Mouse (Mus musculus) embryonic facial prominence, embryonic 13.5 days (tissue): ENCODE measurements at regions not wholly inside any gene's neighbourhood (a gene's known extent, or its start where the extent isn't known, plus 50 kb on each side); places are given as distances from the start of the nearest gene placed in this dataset.
A peak's percentile ranks its signal among the peaks of the same experiment; 100 is the strongest.

Experiments
- ATAC-seq: fragments of 200-750 bp; cut with Nextera tagmentation; 2 replicates; pipeline ENCODE4 v1.8.0; 2017; ENCODE audit warnings: low read depth; ENCODE audit not compliant: insufficient number of reproducible peaks, insufficient read depth, low FRiP score, low TSS enrichment
- H3K27ac ChIP-seq: fragments of 300-500 bp; sonication (generic); 2 replicates; pipeline ENCODE4 v1.5.1; 2015; ENCODE audit warnings: moderate library complexity, mild to moderate bottlenecking, inconsistent platforms
- H3K27me3 ChIP-seq: fragments of 300-500 bp; sonication (generic); 2 replicates; pipeline ENCODE4 v1.6.1; 2015; ENCODE audit warnings: mild to moderate bottlenecking, inconsistent platforms
- H3K36me3 ChIP-seq: fragments of 300-500 bp; sonication (generic); 2 replicates; pipeline ENCODE4 v1.6.1; 2015; ENCODE audit warnings: mild to moderate bottlenecking, inconsistent platforms
- H3K4me1 ChIP-seq: fragments of 300-500 bp; sonication (generic); 2 replicates; pipeline ENCODE4 v1.6.1; 2015; ENCODE audit warnings: inconsistent platforms
- H3K4me2 ChIP-seq: fragments of 300-500 bp; sonication (generic); 2 replicates; pipeline ENCODE4 v1.6.1; 2015; ENCODE audit warnings: moderate library complexity, mild to moderate bottlenecking, inconsistent platforms
- H3K4me3 ChIP-seq: fragments of 300-500 bp; sonication (generic); 2 replicates; pipeline ENCODE4 v1.5.1; 2015; ENCODE audit warnings: mild to moderate bottlenecking, inconsistent platforms
- H3K9ac ChIP-seq: fragments of 300-500 bp; sonication (generic); 2 replicates; pipeline ENCODE4 v1.6.1; 2015; ENCODE audit warnings: mild to moderate bottlenecking, inconsistent platforms
- H3K9me3 ChIP-seq: fragments of 300-500 bp; sonication (generic); 2 replicates; pipeline ENCODE4 v1.6.1; 2016; ENCODE audit warnings: inconsistent platforms
- WGBS: fragments of 180-500 bp; shearing (Covaris S2); methylation state at CpG from one replicate; pipeline ENCODE4 v1.1.7; 2015; ENCODE audit warnings: mixed read lengths; 5-methylcytosine and 5-hydroxymethylcytosine counted together

- Histone ChIP-seq H3K27me3 (no peaks in the 10 kb centered on the region), H3K27ac (no peak overlapping the region), H3K9ac (no peak overlapping the region), H3K4me3 (no peak overlapping the region), H3K4me2 (no peak overlapping the region), H3K36me3 (no peaks in the 10 kb centered on the region), H3K9me3 (no peaks in the 10 kb centered on the region), H3K4me1 (peaks cover 49% of the 10 kb centered on the region)
- no peak for ATAC-seq
- WGBS = 78% methylated on average over 9 of the region's 9 CpGs
Measured at GRCm38 (mm10) chr11:112982802-112983591, 201.0 kb downstream of the Sox9 start.

GRCm38 (mm10) chr11:112986029-112986573 is 204.1 kb downstream of the Sox9 start:
- 75% methylated on average over 9 of the region's 9 CpGs for WGBS
- no peak overlapping the region for H3K4me3 ChIP-seq

GRCm38 (mm10) chr11:112987782-112988181 is 205.8 kb downstream of the Sox9 start:
- H3K36me3 ChIP-seq = no peaks in the 10 kb centered on the region
- H3K4me3 ChIP-seq = no peak overlapping the region
- H3K9ac ChIP-seq = no peak overlapping the region
- no peaks in the 10 kb centered on the region for H3K9me3 ChIP-seq
- H3K27me3 ChIP-seq = no peaks in the 10 kb centered on the region
- no peak for ATAC-seq
- H3K27ac ChIP-seq = peak overlapping the region; percentile 19; the same call in 1 of the 2 replicates
- 60% methylated on average over 7 of the region's 7 CpGs for WGBS
- H3K4me2 ChIP-seq = no peak overlapping the region
- peaks cover 73% of the 10 kb centered on the region for H3K4me1 ChIP-seq

More at GRCm38 (mm10) chr11:112986029-112986573, 204.1 kb downstream of the Sox9 start:
- Histone ChIP-seq H3K27ac (no peak overlapping the region; the same call in 1 of the 2 replicates), H3K9ac (peak overlapping the region; percentile 21; the same call in 1 of the 2 replicates), H3K4me2 (no peak overlapping the region), H3K9me3 (no peaks in the 10 kb centered on the region), H3K4me1 (peaks cover 64% of the 10 kb centered on the region), H3K27me3 (no peaks in the 10 kb centered on the region), H3K36me3 (no peaks in the 10 kb centered on the region)
- no peak for ATAC-seq

GRCm38 (mm10) chr11:112988900-112989299 is 206.9 kb downstream of the Sox9 start:
- Histone ChIP-seq H3K27ac (no peak overlapping the region), H3K4me1 (peaks cover 70% of the 10 kb centered on the region), H3K9me3 (no peaks in the 10 kb centered on the region), H3K36me3 (no peaks in the 10 kb centered on the region), H3K27me3 (no peaks in the 10 kb centered on the region), H3K4me3 (no peak overlapping the region), H3K9ac (no peak overlapping the region), H3K4me2 (no peak overlapping the region)
- ATAC-seq = no peak
- 42% methylated on average over 1 of the region's 1 CpGs for WGBS

GRCm38 (mm10) chr11:112989981-112990512 is 208.0 kb downstream of the Sox9 start:
- no peaks in the 10 kb centered on the region for H3K36me3 ChIP-seq
- H3K27me3 ChIP-seq = no peaks in the 10 kb centered on the region
- 22% methylated on average over 13 of the region's 13 CpGs for WGBS
- no peak overlapping the region for H3K4me3 ChIP-seq
- no peak overlapping the region for H3K27ac ChIP-seq
- H3K4me1 ChIP-seq = peaks cover 70% of the 10 kb centered on the region
- ATAC-seq = no peak
- no peak overlapping the region for H3K9ac ChIP-seq
- H3K9me3 ChIP-seq = no peaks in the 10 kb centered on the region
- 0 out of 2 replicates have a peak overlapping the region, but pooled peaks have one; percentile 12 for H3K4me2 ChIP-seq

GRCm38 (mm10) chr11:112990751-112991150 is 208.7 kb downstream of the Sox9 start:
- Histone ChIP-seq H3K27ac (0 out of 2 replicates have a peak overlapping the region, but pooled peaks have one; percentile 53), H3K36me3 (no peaks in the 10 kb centered on the region), H3K27me3 (no peaks in the 10 kb centered on the region), H3K4me3 (no peak overlapping the region), H3K9me3 (no peaks in the 10 kb centered on the region), H3K9ac (no peak overlapping the region), H3K4me2 (peak overlapping the region; percentile 12; the same call in 1 of the 2 replicates), H3K4me1 (peaks cover 69% of the 10 kb centered on the region)
- ATAC-seq = no peak
- WGBS = 45% methylated on average over 11 of the region's 11 CpGs

GRCm38 (mm10) chr11:112991862-112992261 is 209.8 kb downstream of the Sox9 start:
- H3K9me3 ChIP-seq = no peaks in the 10 kb centered on the region
- no peak overlapping the region for H3K4me2 ChIP-seq
- no peak overlapping the region for H3K9ac ChIP-seq
- H3K36me3 ChIP-seq = no peaks in the 10 kb centered on the region
- H3K27me3 ChIP-seq = no peaks in the 10 kb centered on the region
- ATAC-seq = no peak
- 42% methylated on average over 13 of the region's 13 CpGs for WGBS
- no peak overlapping the region for H3K27ac ChIP-seq
- H3K4me1 ChIP-seq = peaks cover 58% of the 10 kb centered on the region
- no peak overlapping the region for H3K4me3 ChIP-seq

GRCm38 (mm10) chr11:112998777-112999583 is 217.0 kb downstream of the Sox9 start:
- ATAC-seq = no peak
- no peak overlapping the region for H3K4me2 ChIP-seq
- 50% methylated on average over 5 of the region's 5 CpGs for WGBS
- H3K4me3 ChIP-seq = no peak overlapping the region
- no peaks in the 10 kb centered on the region for H3K36me3 ChIP-seq
- H3K9me3 ChIP-seq = no peaks in the 10 kb centered on the region
- H3K27ac ChIP-seq = no peak overlapping the region
- no peak overlapping the region for H3K9ac ChIP-seq
- H3K27me3 ChIP-seq = no peaks in the 10 kb centered on the region
- peaks cover 5% of the 10 kb centered on the region; the same call in 1 of the 2 replicates for H3K4me1 ChIP-seq

- H3K4me2 ChIP-seq = no peak overlapping the region
- H3K27me3 ChIP-seq = no peaks in the 10 kb centered on the region
- no peaks in the 10 kb centered on the region for H3K36me3 ChIP-seq
- no peaks in the 10 kb centered on the region for H3K9me3 ChIP-seq
- H3K27ac ChIP-seq = no peak overlapping the region
- H3K4me3 ChIP-seq = no peak overlapping the region
- no peak overlapping the region for H3K9ac ChIP-seq
- WGBS = 86% methylated on average over 6 of the region's 6 CpGs
- peaks cover 13% of the 10 kb centered on the region; the same call in 1 of the 2 replicates for H3K4me1 ChIP-seq
- ATAC-seq = no peak
Measured at GRCm38 (mm10) chr11:113001071-113001470, 219.0 kb downstream of the Sox9 start.

- WGBS = 84% methylated on average over 9 of the region's 9 CpGs
- H3K36me3 ChIP-seq = no peaks in the 10 kb centered on the region
- no peak overlapping the region for H3K4me3 ChIP-seq
- H3K4me1 ChIP-seq = peaks cover 8% of the 10 kb centered on the region; the same call in 1 of the 2 replicates
- H3K4me2 ChIP-seq = no peak overlapping the region
- ATAC-seq = no peak
- H3K9me3 ChIP-seq = no peaks in the 10 kb centered on the region
- H3K9ac ChIP-seq = no peak overlapping the region
- no peaks in the 10 kb centered on the region for H3K27me3 ChIP-seq
- no peak overlapping the region for H3K27ac ChIP-seq
Measured at GRCm38 (mm10) chr11:113005895-113006294, 223.9 kb downstream of the Sox9 start.

GRCm38 (mm10) chr11:113008521-113008920 is 226.5 kb downstream of the Sox9 start:
- ATAC-seq = no peak
- Histone ChIP-seq H3K9ac (no peak overlapping the region), H3K9me3 (no peaks in the 10 kb centered on the region), H3K27me3 (0 out of 2 replicates have a peak, but pooled peaks cover 9% of the 10 kb centered on the region), H3K4me3 (no peak overlapping the region), H3K4me2 (no peak overlapping the region), H3K36me3 (no peaks in the 10 kb centered on the region), H3K4me1 (peaks cover 8% of the 10 kb centered on the region), H3K27ac (no peak overlapping the region)
- 73% methylated on average over 4 of the region's 4 CpGs for WGBS
